Mouse (Mus musculus): ENCODE data around the gene Polh.

Gene Polh

DNA sequence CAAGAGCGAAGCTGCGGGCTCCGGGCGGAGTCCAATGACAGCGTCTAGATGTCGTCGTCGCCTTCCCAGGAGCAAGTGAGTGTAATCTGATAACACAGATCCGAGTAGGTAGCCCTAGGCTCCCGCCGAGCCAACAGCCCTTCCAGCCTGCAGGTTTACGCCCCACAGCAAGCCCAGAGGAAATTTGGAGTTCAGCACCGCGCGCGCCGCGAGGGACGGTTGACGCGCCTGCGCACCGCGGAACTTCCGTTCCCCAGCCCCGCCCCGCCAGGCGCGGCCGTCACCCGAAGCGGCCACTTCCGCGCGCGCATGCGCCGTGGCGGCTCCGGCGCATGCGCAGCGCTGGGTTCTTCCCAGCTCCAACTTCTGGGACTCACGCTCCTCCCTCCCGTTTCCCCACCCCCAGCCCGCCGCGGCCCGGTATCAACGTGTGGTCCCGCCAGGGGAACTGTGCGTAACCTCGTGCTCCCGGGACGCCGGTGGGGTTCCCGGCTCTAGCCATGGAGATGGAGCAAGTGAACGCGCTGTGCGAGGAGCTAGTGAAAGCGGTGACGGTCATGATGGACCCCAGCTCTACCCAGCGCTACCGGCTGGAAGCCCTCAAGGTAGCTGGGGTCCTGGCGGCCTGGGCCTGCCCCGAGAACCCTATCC is at the start of gene Polh, which contains the start of gene Xpo5:
Gene Polh (minus strand): TSS at position 225 of the 651 bp plus-strand sequence.
Gene Xpo5 (plus strand): TSS at position 362 of the 651 bp plus-strand sequence.
- DNase-seq, result peak; percentile 94 to 95

DNA sequence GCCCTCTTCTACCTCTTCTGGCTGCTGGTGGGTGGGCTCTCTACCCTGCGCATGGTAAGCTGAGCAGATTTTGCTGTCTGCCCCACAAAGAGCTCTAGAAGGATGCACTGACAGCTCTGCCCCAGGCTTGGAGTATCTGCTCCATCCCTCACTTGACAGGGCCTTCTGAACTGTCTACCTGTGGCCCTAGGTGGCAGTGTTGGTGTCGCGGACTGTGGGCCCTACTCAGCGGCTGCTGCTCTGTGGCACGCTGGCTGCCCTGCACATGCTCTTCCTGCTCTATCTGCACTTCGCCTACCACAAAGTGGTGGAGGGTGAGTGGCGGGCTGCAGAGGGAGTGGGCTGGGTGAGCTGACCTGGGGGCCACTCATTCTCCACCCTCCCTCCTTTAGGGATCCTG is 48.7 kb upstream of the Polh start:
- DNase-seq, result peak; percentile 29 to 45

DNA sequence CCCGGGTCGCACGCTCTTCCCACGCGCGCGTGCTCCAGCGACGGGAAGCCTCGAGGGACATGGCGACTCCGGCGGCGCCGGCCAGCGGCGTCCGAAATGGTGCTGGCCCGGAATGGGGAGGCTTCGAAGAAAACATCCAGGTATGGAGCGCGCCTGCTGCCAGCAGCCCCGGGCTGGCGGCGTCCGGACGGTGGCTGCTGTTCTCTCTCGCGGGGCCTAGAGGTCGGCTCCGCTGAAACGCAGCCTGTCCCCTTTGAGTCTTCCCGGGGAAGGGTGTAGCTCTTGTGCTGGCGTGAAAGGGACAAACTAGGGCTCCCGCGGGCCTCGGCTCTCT is 45.7 kb upstream of the Polh start:
- DNase-seq, result no peak

DNA sequence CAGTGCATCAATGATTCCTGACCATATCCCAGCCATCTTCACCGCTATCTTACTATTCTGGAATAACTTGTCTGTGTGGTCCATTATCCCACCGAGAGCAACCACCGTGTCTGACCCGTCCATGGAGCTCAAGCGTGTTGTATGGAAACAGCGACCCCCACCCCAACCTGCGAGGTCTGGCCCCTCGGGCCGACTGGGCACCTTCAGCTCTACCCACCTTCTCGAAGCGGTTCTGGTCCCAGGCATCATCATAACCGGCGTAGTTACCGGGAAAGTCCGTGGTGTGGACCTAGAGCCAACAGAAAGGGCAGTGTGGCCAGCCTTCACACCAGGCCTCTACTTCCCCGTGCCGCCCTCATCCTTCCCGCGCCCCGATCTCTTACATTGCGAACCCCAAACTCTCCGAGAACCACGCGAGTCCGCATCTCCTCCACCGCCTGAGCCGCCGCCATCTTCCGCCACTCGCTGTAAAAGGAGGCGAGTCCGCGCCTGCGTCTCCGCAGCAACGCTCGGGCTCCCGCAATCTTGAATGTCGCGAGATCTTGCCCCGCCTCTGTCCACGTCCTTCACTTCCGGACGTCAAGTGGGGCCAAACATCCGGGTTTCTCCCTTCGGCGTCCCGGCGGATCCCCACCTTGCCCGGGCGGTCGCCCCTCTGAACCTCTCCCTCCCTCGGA is 45.2 kb upstream of the Polh start, which contains the start of the genes Polr1c and Yipf3:
Gene Polr1c (minus strand): TSS at position 543 of the 677 bp plus-strand sequence.
Gene Yipf3 (plus strand): TSS at position 569 of the 677 bp plus-strand sequence.
- DNase-seq, result peak; percentile 88 to 94

DNA sequence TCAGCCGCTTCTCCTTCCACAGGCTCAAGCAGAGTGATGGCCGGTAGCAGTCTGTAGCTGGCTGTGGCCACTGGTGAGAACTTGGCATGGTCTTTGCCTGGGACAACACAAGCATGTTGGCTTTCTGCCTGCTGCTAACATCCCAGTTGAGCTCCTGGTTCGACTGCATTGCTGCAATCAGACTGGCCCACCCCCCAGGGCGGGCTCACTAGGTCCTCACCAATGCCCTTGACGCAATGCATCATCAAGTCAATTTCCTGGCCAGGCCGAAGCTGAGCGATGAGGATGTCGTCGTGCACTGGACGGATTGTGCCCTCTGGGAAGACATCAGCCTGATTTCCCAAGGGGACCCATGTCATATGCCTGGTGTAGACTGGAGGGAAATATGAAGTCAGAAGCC is 42.1 kb upstream of the Polh start:
- DNase-seq, result no peak

DNA sequence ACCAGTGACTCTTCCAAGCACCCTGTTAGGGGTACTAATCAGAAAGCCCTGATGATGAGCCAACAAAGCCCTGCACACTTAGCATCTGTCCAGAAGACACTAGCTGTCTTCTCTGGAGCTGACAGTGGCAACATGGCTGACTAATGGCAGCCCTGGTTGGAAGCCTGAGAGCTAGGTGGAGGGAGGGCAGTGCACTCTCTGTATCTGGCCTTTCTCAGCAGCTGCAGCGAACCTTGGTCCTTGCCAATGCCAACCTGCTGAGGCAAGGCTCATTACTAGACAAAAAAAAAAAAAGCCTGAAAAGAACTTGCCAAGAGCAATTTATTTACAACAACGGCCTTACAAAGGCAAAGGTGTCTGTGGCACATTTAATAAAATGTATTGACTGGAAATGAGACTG is 41.2 kb upstream of the Polh start:
- no peak for DNase-seq

DNA sequence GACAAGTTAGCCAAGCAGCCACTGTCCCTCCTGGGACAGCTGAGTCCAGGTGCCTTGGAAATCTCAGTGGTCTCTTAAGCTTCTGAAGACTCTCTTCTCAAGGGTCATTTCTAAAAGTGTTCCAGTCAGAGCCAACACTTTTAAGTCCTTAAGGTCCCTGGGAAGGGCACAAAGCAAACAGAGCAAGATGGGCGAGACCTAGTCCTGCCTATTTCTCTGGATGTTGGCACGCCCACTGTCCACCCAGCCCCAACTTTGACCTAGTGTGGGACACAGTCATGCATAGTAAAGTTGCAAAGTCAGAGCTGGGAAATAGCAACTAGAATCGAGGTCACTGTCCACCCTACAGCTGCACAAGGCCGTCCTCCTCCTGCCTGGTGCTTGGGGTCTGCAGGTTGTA is 40.5 kb upstream of the Polh start:
- DNase-seq, result no peak

DNA sequence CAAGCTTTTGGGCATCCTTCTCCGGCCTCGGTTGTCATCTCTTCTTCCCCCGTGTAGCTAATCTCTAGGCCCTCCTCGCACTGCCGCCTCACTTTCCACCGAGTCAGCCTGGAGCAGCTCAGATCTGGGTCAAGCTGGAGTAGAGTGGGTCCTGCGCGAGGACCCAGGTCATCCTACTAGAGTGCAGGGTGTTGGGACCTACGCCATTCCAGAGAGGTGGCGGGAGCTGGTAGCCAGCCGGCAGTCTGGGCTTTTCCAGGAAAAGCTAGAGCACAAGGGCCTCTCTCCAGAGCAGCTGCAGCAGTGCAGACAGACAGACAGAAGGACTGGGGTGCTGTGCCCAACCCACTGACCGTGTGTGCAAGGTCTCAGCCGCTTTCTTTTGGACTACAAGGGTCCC is 39.8 kb upstream of the Polh start:
- no peak for DNase-seq

DNA sequence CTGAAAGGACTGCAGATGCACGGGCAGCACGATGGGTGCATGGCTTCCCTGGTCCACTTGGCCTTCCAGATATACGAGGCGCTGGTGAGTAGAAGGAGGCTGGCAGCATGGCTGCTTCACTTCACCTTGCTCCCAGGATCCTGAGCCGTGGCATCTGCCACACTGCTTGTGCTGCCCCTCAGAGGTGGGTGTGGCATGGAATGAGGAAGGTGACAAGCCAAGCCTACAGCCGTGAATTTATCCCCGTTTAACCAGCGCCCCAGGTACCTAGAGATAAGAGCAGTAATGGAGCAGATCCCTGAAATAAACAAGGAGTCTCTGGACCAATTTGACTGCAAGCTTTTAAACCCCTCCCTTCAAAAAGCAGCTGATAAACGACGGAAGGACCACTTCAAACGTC is 39.0 kb upstream of the Polh start:
- DNase-seq, result no peak

DNA sequence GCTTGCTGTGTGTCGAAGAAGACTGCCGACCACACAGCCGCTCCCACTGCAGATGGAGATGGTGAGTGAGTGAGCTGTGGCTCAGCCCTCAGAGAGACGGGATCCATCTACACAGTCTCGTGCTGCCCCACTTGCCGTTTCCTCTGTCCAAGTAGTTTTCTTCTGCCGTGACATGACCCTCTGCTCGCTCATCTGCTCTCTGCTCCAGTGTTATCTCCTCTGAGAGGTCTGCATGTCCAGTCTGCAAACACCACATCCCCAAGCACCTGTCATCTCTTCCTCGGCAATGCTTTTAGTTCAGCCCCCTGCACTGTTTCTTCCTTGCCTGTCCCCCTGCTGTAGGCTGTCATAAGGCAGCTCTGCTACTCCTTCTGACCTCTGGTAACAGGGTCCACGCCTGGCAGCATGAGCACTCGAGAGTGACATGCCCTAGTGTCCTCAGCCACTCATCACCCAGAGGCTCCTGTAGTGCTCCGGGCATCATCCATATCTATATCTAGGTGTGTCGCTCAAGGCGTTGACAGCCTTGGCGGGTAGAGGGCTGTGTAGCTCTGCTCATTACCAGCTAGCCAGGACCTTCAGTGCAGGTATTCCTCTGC is 37.2 kb upstream of the Polh start:
- DNase-seq, result no peak

DNA sequence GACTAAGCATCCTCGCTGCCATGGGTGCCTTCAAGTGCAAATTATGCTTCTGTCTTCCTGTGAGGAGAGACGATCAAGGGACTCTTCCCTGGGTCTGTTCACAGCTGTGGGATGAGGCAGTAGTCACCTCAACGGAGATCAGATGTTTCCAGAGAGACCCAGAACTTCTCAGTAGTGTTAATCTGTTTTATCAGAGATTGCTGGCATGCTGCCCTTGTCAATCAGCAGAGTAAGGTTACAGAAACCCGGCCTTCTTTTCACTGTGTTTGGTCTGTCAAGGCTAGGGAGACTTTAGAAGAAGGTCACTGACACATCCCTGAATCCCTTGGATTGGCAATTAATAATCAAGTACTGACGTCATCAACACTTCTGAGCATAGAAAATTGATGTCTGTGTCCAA is 35.0 kb upstream of the Polh start:
- DNase-seq, result no peak

DNA sequence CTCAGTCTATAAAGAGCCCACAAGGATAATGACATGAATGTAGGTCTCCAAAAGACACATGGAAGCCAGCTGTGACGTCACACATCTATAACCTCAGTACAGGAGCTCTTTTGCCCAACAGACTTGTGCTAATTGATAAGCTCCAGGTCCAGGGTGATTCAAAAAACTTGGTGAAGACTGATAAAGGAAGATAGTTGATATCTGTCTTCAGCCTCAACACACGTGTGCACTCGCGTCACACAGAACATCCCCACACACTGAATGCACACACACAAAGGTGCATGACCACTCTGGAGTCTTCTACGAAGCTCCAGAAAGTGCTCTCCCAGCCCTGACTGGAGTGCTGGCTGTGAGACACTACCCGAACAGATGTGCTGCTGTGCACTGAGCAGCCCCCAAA is 34.6 kb upstream of the Polh start:
- no peak for DNase-seq

DNA sequence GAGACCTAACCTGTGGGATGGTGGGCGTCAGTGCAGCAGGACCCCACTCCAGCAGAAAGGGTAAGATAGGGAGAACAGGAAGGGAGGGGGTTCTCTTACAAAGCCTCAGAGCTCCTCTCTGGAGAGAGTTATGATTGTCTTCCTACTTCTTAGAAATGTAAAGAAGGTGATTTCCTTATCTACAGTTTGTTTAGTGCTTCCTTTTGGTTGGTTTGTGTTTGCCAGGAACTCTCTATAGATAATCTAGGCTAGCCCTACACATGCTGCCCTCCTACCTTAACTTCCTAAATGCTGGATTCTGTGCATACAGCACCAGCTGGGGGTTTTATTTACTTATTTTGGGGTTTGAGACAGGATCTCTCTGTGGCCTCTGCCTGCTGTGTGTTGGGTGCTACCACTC is 33.6 kb upstream of the Polh start:
- no peak for DNase-seq

DNA sequence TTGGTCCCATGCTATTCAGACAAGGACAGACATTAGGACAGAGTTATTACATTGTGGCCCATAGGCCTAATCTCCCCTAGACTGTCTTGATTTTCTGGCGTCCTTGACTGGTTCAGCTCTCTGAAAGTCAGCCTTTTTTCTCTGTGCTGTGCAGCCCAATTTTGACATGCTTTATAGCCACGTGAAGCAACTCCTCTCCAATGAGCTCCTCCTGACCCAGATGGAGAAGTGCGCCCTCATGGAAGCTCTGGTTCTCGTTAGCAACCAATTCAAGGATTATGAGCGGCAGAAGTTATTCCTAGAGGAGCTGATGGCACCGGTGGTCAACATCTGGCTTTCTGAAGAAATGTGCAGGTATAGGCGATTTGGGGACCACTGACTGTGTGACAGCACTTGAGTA is 25.1 kb upstream of the Polh start:
- DNase-seq, result no peak

DNA sequence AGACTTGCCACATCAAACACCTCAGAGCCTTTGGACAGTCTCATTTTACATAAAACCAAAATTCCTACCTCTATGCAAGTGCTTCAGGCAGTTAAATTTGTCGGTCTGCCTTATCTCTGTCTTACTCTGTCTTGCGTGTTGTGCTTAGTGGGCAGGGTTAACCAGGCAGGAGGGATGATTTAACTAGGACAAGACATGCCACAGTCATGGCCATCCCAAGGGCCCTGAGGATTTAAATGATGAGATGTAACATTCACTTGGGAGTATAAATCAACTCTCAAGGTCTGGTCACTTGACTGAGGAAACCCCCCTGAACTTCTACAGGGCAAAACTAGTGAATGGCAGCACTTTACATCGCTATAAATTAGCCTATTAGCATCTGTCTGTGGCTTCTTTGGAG is 19.2 kb upstream of the Polh start:
- DNase-seq, result no peak

DNA sequence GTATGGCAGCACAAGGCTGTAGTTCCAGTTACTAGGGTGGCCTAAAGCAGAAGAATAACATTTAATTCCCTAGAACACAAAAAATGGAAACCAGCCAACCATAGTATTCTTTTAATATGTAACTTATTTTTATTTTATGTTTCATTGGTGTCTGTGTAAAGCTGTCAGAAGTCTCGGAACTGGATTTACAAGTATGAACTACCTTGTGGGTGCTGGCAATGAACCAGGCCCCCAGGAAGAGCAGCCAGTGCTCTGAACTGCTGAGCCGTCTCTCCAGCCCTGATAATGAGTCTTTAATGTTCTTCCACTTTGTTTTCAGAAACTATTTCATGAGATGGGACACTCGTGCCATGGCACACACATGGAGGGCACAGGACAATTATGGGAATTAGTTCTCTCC is 8.1 kb upstream of the Polh start:
- DNase-seq, result no peak

DNA sequence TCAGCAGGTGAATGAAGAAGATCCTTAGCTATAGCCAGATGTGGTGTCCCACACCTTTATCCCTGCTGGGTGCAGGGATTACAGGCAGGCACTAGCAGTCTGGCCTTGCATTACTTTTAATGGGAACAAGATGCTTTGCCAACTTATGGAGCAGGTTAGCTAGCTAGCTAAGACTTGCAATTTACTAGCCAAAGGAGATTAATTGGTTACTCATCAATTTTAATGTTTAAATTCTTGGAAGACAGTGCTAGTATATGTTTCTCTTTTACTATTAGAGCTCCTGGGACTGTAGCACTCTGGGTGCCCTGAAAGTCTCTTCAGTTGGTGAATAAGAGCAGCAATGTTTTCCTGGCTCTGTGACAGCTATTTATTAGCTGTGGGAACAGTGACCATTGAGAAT is 4.2 kb upstream of the Polh start:
- no peak for DNase-seq

DNA sequence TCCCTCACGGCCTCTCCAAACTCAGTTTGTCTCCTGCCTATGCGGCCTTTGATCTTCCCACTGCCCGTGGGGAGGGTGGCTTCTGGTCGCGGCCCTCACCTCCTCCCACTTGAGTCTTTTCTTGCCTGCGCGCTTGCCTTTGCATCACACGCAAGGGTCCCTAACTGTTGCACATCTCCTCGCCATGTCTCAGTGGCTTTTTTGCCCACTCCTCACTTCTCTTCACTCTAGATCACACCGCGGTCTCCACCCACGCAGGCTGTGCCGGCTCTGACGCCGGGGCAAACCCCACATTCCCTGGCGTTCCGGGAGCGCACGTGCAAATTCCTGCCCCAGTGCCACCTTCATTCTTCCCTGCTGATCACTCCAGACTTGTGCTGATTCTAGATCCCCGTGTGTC is 633 bp upstream of the Polh start:
- no peak for DNase-seq

DNA sequence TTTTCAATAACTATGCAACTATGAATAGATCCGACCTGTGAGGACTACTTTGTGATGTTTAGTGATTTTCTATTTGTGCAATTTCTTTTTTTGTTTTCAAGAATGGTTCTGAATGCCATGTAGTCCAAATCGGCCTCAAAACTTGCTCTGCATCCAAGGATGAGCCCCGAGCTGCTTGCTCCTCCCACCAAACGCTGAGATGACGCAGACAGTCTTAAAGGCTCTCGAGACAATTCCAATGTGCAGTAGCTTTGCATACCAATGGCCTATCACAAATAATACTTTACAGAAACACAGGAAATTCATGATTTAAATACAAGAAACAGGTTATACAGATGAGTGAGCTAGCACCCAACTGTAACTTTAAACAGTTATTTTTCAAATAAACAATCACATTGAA is 1.3 kb downstream of the Polh start:
- no peak for DNase-seq

DNA sequence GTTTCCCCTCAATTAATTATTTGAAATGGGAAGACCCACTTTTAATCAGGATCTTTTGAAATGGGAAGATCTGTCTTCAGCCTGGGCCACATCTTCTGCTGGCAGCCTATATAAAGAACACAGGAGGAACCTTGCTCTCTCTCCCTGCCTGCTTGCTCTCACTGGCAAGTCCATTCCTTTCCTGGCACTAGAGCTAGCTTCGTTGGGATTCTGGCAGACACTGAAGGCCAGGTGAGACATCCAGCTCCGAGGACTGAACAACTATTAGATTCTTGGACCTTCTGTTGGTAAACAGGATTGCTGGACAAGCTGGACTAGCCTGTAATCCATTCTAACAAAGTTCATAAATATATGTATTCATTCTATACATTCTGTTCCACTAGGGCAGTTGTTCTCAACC is 13.6 kb downstream of the Polh start:
- DNase-seq, result no peak

DNA sequence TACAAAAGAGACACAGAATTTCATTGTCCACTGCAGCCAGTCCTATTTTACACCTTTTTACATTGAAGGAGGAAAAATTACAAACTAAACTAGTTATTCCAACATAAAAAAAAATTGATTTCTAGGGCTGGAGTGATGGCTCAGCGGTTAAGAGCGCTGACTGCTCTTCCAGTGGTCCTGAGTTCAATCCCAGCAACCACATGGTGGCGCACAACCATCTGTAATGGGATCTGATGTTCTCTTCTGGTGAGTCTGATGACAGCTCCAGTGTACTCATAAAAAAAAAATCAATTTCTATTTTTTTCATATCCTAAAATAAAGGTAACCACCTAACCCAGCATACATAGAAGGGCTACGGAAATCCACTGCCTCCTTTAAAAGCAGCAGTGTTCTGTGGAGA is 20.2 kb downstream of the Polh start:
- no peak for DNase-seq

DNA sequence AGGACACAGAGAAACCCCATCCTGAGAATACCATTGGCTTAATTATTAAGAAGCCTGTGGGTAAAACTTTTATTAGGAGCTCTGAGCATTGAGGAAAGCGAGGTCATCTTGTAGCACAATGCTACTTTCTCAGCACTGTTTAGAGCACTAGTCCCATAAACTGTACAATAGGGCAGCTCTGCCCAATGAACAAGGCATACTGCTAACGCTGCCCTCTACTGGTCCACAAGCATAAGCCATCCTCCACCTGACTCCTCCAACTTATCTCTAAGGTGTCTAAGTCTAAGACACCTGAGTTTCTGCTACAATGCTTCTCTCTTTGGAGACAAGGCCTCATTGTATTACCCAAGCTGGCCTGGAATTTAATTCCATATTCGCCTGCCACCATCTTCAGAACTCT is 31.9 kb downstream of the Polh start:
- DNase-seq, result peak in 1 of 2 experiments; percentile 30

DNA sequence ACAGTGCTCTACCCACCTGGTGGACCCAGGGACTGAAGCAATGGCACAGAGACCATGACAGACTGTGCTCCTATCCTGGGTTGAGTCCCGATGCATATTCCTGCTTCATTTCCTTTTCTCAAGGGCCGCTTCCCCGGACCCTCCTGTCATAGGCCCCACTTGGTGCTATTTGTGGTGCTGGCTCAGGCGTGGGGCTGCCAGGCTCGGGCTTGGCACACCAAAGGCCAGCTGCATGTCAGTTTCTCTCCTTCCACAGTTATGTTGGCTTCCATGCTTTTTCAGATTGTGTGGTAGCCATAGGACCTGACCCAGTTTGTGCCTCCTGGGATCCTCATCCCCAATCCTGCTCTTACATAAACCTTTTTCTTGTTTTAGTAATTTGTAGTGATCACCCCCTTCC is 33.7 kb downstream of the Polh start:
- no peak for DNase-seq

DNA sequence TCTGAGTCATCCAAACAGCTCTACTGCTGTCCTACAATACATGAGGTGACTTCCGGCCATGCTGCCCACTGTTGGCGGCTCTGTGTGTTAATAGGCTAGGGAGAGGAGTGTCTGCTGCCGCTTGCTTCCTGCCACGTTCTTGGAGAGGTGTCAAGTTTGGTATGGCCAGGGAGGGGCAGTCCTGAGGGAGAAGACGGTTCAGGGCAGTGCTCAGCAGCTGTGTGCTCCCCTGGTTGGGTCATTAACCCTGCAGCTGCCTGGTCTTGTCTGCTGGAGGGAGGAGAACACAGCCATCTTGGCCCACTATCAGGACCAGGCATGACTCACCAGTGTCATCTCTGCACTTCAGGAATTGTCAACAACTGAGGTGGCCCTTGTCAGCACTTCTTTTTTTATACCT is 34.1 kb downstream of the Polh start:
- no peak for DNase-seq
